Mouse (Mus musculus): ENCODE measurements at regions not wholly inside any gene's neighbourhood (a gene's known extent, or its start where the extent isn't known, plus 50 kb on each side); places are given as distances from the start of the nearest gene placed in this dataset.

- ChIA-PET CTCF (interaction anchor here in 1 of 4 experiments (0.6 kb wide), 1 partner anchor 309 kb away, joined by 3 read pairs; no protein-coding TSS in a partner anchor), POLR2A (no interaction called here)
Measured at GRCm38 (mm10) chr2:46993126-46993525, 1820.8 kb upstream of the Acvr2a start.

DNA sequence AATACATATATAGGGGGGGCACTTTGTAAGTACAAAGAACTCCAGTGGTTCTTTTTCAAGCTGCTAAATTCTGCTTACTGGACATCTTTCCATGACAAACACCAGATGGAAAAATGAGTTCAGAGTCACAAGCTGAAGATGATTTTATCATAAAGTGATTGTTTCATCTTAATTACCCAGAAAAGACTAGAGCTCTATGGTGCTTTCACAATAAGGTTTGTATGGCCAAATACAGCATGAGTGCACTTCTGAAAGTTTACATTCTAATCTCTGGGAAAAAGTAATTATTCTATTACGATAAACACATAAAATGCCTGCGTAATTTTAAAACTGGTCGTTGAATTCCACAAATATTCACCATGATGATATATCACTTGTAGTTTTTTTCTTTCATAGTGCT is 1821.2 kb upstream of the Acvr2a start:
- POLR2A ChIA-PET = no interaction called here
- CTCF ChIA-PET = interaction anchor here in 1 of 4 experiments (0.6 kb wide), 1 partner anchor 309 kb away, joined by 3 read pairs; no protein-coding TSS in a partner anchor

GRCm38 (mm10) chr2:46986689-46987088 is 1827.2 kb upstream of the Acvr2a start:
- ChIA-PET CTCF (no interaction called here), POLR2A (no interaction called here)

GRCm38 (mm10) chr2:46985915-46986672 is 1827.8 kb upstream of the Acvr2a start:
- ChIA-PET POLR2A (no interaction called here), CTCF (no interaction called here)

GRCm38 (mm10) chr2:46940628-46941530 is 1823.7 kb upstream of the Zeb2 start:
- ChIA-PET POLR2A (no interaction called here), CTCF (no interaction called here)

- CTCF ChIA-PET = no interaction called here
- POLR2A ChIA-PET = no interaction called here
Measured at GRCm38 (mm10) chr2:46932831-46933230, 1815.6 kb upstream of the Zeb2 start.

DNA sequence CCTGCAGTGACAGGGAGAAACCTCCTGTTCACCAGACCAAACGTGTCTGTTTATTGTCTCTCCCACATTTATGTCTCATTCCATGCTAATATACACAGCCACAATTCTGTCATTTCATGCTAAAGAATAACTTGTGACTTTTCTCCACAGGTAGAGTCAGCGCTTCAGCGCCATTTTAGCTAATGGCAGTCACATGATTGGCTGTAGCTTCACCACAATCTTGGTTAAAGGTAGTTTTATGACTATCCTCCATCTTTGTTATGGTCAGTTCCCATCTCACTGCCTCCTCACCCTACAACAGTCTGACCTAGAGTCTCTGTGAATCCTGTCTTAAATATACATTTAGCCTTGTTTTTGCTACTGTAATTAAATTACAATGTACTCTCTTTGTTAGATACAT is 1807.0 kb upstream of the Zeb2 start:
- CTCF ChIA-PET = no interaction called here
- POLR2A ChIA-PET = no interaction called here

DNA sequence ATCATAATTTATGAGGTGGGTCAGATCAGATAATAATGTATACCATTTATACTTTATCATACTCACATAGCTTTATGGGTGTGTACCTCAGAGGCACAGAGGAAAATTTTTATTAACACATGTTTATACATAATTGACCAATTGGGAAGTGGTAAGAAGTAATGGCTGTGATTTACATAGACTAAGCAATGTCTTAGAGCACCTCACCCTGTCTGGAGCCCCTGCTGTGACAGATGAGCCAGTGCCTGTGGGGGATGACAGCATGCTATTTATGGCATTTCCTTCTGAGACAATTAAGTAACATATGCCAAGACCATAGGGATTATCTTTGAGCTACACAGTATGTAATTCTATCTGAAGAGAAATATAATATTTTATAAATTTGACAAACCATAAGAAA is 1796.3 kb upstream of the Zeb2 start:
- ChIA-PET CTCF (interaction anchor here in 1 of 4 experiments (0.5 kb wide), 1 partner anchor 500 kb away, joined by 3 read pairs; no protein-coding TSS in a partner anchor), POLR2A (no interaction called here)

- ChIA-PET CTCF (no interaction called here), POLR2A (no interaction called here)
Measured at GRCm38 (mm10) chr2:46883216-46883615, 1766.0 kb upstream of the Zeb2 start.

- CTCF ChIA-PET = no interaction called here
- POLR2A ChIA-PET = no interaction called here
Measured at GRCm38 (mm10) chr2:46870772-46871171, 1753.6 kb upstream of the Zeb2 start.

Data from embryonic stem cell, embryonic (primary cell).